Mouse (Mus musculus) spleen, embryonic (tissue): ENCODE data around the gene Klk1b1.
"Not testable (repeated sequence)": the region's sequence is repeated elsewhere in the genome, so short reads cannot be mapped to it uniquely, and the experiment has no call there.

ENCODE experiments used
- CTCF ChIA-PET: fragments of 350-600 bp; sonication (Branson Sonifier 250); formaldehyde crosslinking; loops from one replicate; lab custom pipeline; 2022; lab: Charles Lee

Gene Klk1b1

DNA sequence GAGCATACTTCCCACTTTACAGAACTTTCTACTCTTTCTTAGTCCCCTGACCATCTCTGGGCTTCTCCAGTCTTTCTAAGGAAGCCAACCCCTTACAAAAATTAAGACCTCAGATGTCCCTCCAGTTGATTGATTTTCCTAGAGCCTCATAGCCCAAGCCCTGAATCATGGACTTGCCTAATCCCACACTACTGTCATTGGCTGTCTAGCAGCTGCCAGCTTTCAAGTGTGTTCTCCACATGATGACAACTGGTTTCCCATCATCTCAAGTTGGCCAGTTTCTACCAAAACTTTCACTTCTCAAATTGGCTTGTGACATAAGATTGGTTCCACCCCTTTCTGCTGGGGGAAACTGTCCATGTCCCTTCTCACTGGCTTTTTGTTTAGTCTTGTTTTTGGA is 38.3 kb downstream of the Klk1b1 start:
- CTCF ChIA-PET: no interaction called here

GRCm38 (mm10) chr7:44011868-44012267 is 45.3 kb downstream of the Klk1b1 start, which contains the start of gene Klk1b26:
Klk1b26 (plus strand) TSS chr7:44012168.
- CTCF ChIA-PET: not testable (repeated sequence)

DNA sequence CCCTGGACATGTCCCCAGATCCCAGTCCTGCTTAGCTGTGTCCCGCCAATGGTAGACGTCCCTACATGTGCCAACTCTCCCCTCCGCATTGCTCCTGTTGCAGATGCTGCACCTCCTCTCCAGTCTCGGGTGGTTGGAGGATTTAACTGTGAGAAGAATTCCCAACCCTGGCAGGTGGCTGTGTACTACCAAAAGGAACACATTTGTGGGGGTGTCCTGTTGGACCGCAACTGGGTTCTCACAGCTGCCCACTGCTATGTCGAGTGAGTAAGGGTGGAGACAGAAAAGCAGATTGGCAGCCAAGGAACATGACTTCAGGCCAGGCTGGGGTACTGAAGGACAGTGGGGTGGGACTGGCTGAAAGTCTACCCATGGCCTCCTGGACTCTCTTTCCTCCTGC is 48.1 kb downstream of the Klk1b1 start:
- CTCF ChIA-PET: not testable (repeated sequence)

DNA sequence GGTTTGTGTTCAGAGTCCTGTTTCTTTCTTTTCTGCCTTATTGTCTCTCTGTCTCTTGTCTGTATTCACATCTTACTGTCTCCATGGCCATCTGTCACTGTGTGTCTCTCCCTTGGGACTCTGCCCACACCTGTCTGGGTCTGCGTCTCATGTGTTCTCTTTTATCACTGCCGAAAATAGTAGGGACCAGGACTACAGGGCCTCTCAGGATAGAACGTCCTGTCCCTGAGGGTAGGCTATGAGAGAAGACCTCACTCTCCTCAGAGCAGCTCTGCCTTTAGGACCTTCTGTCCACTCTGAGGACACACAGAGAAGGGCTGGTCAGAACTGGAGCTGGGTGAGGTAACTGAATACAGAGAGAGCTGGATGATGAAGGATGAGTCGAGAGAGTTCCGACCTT is 48.5 kb downstream of the Klk1b1 start:
- CTCF ChIA-PET: no interaction called here
